Mouse (Mus musculus): Measurements from ENCODE around the gene Gm853. TPM values are rescaled to one million over a fixed set of nuclear protein-coding genes. Genes with fewer than 3 reads are reported as not detected.
"Not testable (repeated sequence)": the region's sequence is repeated elsewhere in the genome, so short reads cannot be mapped to it uniquely, and the experiment has no call there.

Gene Gm853
- polyA plus RNA-seq, 1 experiment from 2014 or later = not detected

DNA sequence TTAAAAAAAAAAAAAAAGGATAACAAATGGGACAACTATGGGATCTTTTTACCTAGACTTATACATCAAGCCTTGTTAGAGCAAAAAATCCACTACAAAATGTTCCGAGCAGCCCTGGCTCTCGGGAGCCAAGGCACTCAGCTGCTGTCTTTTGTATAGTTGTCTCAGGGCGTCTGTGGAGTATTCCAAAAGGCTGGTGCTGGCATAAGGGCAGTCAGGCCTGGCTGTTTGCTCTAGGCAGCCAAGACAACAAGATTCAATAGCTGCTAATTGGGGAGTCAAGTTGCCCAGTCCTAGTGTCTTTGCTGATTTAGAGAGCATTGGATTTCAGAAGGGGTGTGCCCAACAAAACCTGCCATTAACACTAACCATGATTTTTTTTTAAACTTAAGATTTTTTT, 26.4 kb upstream of the Gm853 start:
- DNase-seq (ENCODE audit: extremely low spot score, low spot score) = no peak
- H3K4me1 ChIP-seq = peaks cover 20% of the 10 kb centered on the region
- peaks cover 27% of the 10 kb centered on the region for H3K36me3 ChIP-seq (replicated peaks)
- no peaks in the 10 kb centered on the region for H3K9me3 ChIP-seq
- 66% methylated on average over 3 of the region's 3 CpGs for WGBS
- H3K27me3 ChIP-seq (ENCODE audit: poor library complexity, severe bottlenecking) = peaks cover 12% of the 10 kb centered on the region; the same call in 1 of the 2 replicates
- H3K4me3 ChIP-seq = no peak overlapping the region
- H3K27ac ChIP-seq = no peak overlapping the region

DNA sequence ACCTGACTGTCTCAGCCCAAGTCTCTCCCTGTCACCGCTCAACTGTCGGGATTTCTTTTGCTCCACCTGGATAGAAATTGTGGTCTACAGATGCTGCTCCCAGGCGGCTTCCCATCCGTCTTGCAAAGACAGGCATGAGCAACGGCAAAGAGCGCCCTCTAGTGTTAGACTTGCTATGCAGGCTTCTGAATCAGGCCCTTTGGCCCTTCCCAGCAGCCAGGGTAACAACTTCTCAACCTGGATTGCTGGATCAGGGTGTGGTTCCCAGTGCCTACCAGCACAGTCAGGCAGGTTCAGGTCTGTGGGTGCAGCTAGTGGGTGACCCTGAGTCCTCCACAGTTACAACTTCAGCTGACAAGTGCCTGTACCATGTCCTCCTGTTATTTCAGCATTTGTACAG, 23.9 kb upstream of the Gm853 start:
- DNase-seq (ENCODE audit: extremely low spot score, low spot score) = peak; percentile 79
- WGBS = 3% methylated on average over 6 of the region's 6 CpGs
- Histone ChIP-seq H3K36me3 (replicated peaks) (peaks cover 10% of the 10 kb centered on the region; the same call in 1 of the 2 replicates), H3K27me3 (ENCODE audit: poor library complexity, severe bottlenecking) (peaks cover 12% of the 10 kb centered on the region; the same call in 1 of the 2 replicates), H3K4me1 (no peaks in the 10 kb centered on the region), H3K27ac (no peak overlapping the region), H3K9me3 (no peaks in the 10 kb centered on the region), H3K4me3 (no peak overlapping the region)

DNA sequence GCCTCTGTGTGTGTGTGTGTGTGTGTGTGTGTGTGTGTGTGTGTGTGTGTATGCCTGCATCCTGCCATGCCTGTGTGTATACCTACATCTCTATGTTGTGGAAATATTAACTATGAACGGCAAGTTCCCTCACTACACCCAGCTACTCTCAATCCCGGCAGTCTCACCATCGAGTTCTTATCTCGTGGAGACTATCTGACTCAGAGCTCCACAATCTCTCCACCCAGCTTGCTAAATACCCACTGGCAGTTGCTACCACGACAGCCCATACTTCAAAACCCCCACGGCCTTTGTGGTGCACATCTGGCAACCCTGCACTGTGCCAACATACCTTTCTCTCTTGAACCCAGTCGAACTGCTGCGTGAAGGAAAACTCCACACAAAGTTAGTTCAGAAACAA, 22.5 kb upstream of the Gm853 start:
- DNase-seq (ENCODE audit: extremely low spot score, low spot score) = no peak
- no peaks in the 10 kb centered on the region for H3K36me3 ChIP-seq (replicated peaks)
- no peaks in the 10 kb centered on the region for H3K9me3 ChIP-seq
- H3K27ac ChIP-seq = no peak overlapping the region
- no peaks in the 10 kb centered on the region for H3K4me1 ChIP-seq
- peaks cover 12% of the 10 kb centered on the region; the same call in 1 of the 2 replicates for H3K27me3 ChIP-seq (ENCODE audit: poor library complexity, severe bottlenecking)
- WGBS = 88% methylated on average over 8 of the region's 8 CpGs
- no peak overlapping the region for H3K4me3 ChIP-seq

DNA sequence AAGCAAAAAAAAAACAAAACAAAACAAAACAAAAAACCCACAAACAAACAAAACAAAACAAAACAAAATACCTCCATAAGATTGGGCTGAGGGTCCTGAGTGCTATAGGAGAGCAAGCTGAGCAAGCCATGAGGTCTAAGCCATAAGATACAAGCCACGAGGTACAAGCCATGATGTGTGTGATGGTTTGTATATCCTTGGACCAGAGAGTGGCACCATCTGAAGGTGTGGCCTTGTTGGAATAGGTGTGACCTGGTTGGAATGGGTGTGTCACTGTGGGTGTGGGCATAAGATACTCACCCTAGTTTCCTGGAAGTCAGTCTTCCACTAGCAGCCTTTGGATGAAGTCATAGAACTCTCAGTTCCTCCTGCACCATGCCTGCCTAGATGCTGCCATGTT, 21.4 kb upstream of the Gm853 start:
- H3K36me3 ChIP-seq (replicated peaks); DNase-seq (ENCODE audit: extremely low spot score, low spot score): not testable (repeated sequence)
- 67% methylated on average over 1 of the region's 1 CpGs for WGBS

DNA sequence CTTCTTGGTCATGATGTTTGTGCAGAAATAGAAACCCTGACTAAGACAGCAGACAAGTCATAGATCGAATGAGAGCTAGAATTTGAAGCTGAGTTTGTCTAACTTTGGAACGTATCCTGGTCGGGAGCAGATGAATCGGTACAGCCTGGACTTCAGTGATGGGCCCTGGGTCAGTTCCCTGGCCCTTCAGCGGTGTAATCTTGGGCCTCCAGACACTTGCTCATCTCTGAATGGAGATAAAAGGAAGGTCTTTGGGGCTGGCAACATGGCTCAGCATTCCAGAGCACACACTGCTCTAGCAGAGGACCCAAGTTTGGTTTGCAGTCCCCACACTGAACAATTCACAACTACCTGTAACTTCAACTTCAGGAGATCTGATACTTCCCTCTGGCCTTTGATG, 20.8 kb upstream of the Gm853 start:
- Histone ChIP-seq H3K9me3 (no peaks in the 10 kb centered on the region), H3K4me3 (no peak overlapping the region), H3K4me1 (no peaks in the 10 kb centered on the region), H3K27me3 (ENCODE audit: poor library complexity, severe bottlenecking) (peaks cover 12% of the 10 kb centered on the region; the same call in 1 of the 2 replicates), H3K27ac (no peak overlapping the region), H3K36me3 (replicated peaks) (no peaks in the 10 kb centered on the region)
- no peak for DNase-seq (ENCODE audit: extremely low spot score, low spot score)
- WGBS = 89% methylated on average over 5 of the region's 5 CpGs

More for the DNA sequence above, 21.4 kb upstream of the Gm853 start:
- not testable (repeated sequence) for H3K9me3 ChIP-seq, H3K27ac ChIP-seq, H3K4me3 ChIP-seq, H3K4me1 ChIP-seq
- H3K27me3 ChIP-seq (ENCODE audit: poor library complexity, severe bottlenecking) = peaks cover 12% of the 10 kb centered on the region; the same call in 1 of the 2 replicates

DNA sequence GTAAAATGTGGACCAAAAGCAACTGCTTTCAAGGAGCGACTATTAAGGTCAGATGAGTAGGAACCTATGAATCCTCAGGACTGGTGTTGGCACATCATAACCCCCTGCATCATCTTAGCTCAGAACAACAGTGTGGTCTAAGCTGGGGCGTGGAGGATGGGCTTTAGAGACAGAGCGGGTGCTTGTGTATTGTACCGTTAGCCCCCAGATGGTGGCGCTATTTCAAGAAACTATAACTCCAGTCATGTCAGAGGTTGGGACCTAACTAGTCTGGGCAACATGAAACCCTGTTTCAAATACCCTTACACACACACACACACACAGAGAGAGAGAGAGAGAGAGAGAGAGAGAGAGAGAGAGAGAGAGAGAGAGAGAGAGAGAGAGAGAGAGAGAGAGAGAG, 18.5 kb upstream of the Gm853 start:
- H3K9me3 ChIP-seq = no peaks in the 10 kb centered on the region
- H3K36me3 ChIP-seq (replicated peaks) = no peaks in the 10 kb centered on the region
- H3K4me1 ChIP-seq = no peaks in the 10 kb centered on the region
- H3K27me3 ChIP-seq (ENCODE audit: poor library complexity, severe bottlenecking) = no peaks in the 10 kb centered on the region
- no peak overlapping the region for H3K27ac ChIP-seq
- no peak overlapping the region for H3K4me3 ChIP-seq
- DNase-seq (ENCODE audit: extremely low spot score, low spot score) = no peak
- 41% methylated on average over 5 of the region's 5 CpGs for WGBS

DNA sequence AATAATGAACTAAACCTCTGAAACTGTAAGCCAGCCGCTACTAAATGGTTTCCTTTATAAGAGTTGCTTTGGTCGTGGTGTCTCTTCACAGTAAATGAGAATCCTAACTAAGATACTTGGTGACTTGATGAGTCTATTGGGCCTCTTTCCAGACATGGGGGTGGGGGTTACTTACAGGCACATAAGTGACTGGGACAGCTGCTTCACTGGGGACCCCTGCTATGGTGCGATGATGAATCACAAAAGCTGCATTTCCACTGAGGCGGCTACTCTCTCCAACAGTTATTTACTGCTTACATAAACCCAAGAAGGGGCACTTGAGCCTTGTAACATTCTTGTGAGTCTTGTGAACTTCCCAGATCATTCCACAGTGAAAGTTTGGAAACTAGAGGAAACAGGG, 15.4 kb upstream of the Gm853 start:
- peaks cover 5% of the 10 kb centered on the region; the same call in 1 of the 2 replicates for H3K9me3 ChIP-seq
- no peak overlapping the region for H3K4me3 ChIP-seq
- no peak for DNase-seq (ENCODE audit: extremely low spot score, low spot score)
- 91% methylated on average over 4 of the region's 4 CpGs for WGBS
- no peaks in the 10 kb centered on the region for H3K27me3 ChIP-seq (ENCODE audit: poor library complexity, severe bottlenecking)
- H3K27ac ChIP-seq = no peak overlapping the region
- H3K36me3 ChIP-seq (replicated peaks) = no peaks in the 10 kb centered on the region
- no peaks in the 10 kb centered on the region for H3K4me1 ChIP-seq

DNA sequence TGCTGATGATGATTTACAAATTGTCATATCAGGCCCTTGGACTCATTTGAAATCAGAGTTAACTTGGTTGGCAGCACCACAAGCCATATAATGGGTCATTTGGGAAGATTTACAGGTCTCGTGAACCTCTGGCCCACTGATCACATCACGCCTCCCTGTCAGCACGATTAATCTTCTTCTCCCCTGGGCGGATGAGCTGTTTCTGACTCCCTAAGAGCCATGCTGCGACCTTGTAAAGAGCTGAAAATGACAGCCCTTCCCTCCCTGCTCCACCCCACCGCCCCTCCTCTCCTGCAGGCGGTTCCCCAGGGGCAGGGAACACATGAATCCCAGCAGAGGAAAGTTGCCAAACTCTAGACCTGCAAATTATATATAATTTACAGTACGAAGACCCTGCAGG, 14.2 kb upstream of the Gm853 start:
- Histone ChIP-seq H3K27me3 (ENCODE audit: poor library complexity, severe bottlenecking) (no peaks in the 10 kb centered on the region), H3K4me3 (no peak overlapping the region), H3K27ac (no peak overlapping the region), H3K9me3 (peaks cover 5% of the 10 kb centered on the region; the same call in 1 of the 2 replicates), H3K36me3 (replicated peaks) (no peaks in the 10 kb centered on the region), H3K4me1 (no peaks in the 10 kb centered on the region)
- WGBS = 75% methylated on average over 8 of the region's 8 CpGs
- DNase-seq (ENCODE audit: extremely low spot score, low spot score) = no peak

DNA sequence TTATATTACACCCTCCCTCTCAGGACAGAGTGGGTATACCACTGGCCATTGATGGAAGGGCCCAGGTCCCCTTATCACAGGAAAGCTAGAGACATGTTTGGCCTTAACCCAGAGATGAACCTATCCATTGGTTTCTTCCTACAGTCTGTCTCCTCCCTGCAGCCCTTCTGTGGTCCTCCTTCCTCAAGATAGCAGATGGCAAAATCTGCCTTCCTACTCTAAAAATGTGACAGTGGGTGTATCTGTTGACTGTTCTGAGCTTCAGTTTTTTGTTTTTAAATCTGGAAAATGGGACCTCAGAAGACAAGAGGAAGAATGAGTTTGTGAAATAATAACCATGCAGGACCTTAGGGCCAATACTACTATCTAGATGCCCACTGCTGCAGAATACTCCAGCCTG, 1.9 kb upstream of the Gm853 start:
- H3K27ac ChIP-seq = no peak overlapping the region
- no peaks in the 10 kb centered on the region for H3K27me3 ChIP-seq (ENCODE audit: poor library complexity, severe bottlenecking)
- no peaks in the 10 kb centered on the region for H3K9me3 ChIP-seq
- no peak overlapping the region for H3K4me3 ChIP-seq
- peaks cover 5% of the 10 kb centered on the region; the same call in 1 of the 2 replicates for H3K4me1 ChIP-seq
- no peak for DNase-seq (ENCODE audit: extremely low spot score, low spot score)
- H3K36me3 ChIP-seq (replicated peaks) = no peaks in the 10 kb centered on the region

DNA sequence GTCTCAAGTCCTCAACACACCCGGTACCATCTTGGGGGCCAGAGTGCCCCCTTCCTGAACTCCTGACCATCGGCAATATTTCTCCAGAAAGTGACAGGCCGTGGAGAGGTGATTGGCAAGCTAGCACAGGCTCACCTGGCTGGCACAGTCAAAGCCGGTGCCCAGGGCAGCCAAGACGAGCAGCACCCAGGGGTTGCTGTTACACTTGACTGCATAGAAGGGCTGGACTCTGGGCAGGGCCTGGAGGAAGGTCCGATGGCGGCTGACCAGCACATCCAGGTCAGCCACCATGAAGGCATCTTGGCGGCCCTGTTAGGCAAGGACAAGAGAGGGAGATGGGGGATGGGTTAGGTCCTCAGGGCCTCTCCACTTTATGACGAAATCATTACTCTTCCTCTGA, 2.0 kb downstream of the Gm853 start:
- Histone ChIP-seq H3K36me3 (replicated peaks) (no peaks in the 10 kb centered on the region), H3K4me3 (no peak overlapping the region), H3K27me3 (ENCODE audit: poor library complexity, severe bottlenecking) (no peaks in the 10 kb centered on the region), H3K27ac (no peak overlapping the region), H3K9me3 (no peaks in the 10 kb centered on the region), H3K4me1 (peaks cover 5% of the 10 kb centered on the region; the same call in 1 of the 2 replicates)
- no peak for DNase-seq (ENCODE audit: extremely low spot score, low spot score)
- 88% methylated on average over 9 of the region's 9 CpGs for WGBS

DNA sequence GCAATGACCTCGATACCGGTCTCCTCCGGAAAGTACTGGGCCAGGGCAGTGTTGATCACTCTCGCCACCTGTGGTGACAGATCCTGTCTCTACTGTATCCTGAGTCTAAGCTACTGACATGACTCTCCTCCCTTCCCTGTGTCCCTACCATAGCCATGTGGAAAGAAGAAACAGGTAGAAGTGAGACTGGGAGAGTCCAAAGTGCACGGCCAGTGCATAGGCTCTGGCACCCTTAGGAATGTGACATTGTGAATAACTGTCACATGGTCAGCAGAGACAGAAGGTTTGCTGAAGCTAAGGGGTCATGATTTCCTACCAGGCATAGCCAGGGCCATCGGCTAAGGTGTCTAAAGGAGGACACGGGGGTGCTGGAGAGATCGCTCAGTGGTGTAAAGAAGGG, 6.8 kb downstream of the Gm853 start:
- Histone ChIP-seq H3K4me3 (no peak overlapping the region), H3K27ac (no peak overlapping the region), H3K9me3 (no peaks in the 10 kb centered on the region), H3K27me3 (ENCODE audit: poor library complexity, severe bottlenecking) (no peaks in the 10 kb centered on the region), H3K36me3 (replicated peaks) (no peaks in the 10 kb centered on the region), H3K4me1 (no peaks in the 10 kb centered on the region)
- DNase-seq (ENCODE audit: extremely low spot score, low spot score) = no peak
- 90% methylated on average over 8 of the region's 8 CpGs for WGBS

DNA sequence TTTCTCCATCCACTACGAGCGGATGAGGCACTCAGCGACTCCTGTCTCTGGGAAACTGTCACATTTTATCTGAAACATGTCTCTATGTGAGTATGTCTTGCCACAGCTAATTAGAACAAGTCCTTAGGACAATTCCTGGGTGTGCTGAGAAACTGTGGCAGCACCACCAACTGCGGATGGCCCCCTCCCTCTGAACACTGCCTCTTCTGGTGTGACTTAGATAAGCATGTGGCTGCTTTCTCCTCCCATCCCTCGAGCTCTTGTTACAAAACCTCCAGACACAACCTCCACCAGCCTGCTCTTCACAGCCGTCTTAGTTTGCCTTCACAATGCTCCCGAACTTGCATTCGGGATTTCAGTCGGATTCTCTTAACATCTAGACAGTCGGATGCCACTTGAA, 8.3 kb downstream of the Gm853 start:
- no peak overlapping the region for H3K27ac ChIP-seq

DNA sequence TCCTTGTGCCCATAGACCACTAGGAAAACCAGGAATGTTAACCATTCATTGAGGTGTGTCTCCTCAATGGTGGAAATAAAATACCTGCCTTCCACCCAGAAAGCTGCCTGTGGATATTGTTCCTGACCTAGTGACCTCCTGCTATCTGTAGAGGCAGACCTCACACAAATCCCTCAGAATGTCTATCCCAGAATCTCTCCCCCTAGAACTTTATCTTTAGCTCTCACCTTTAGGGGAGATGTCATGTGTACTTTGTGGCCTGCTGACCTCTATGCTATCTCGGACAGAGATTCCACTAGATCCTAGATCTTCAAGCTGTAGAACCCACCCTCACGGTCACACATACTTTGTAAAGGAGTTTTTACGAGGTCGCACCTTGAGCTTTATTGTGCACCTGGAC, 9.0 kb downstream of the Gm853 start:
- DNase-seq (ENCODE audit: extremely low spot score, low spot score) = no peak
- H3K9me3 ChIP-seq = no peaks in the 10 kb centered on the region; the same call in 1 of the 2 replicates
- H3K27ac ChIP-seq = no peak overlapping the region
- WGBS = 91% methylated on average over 4 of the region's 4 CpGs
- H3K4me3 ChIP-seq = no peak overlapping the region
- H3K4me1 ChIP-seq = no peaks in the 10 kb centered on the region
- H3K36me3 ChIP-seq (replicated peaks) = no peaks in the 10 kb centered on the region
- H3K27me3 ChIP-seq (ENCODE audit: poor library complexity, severe bottlenecking) = no peaks in the 10 kb centered on the region

More for the DNA sequence above, 8.3 kb downstream of the Gm853 start:
- Histone ChIP-seq H3K4me3 (no peak overlapping the region), H3K4me1 (no peaks in the 10 kb centered on the region), H3K9me3 (no peaks in the 10 kb centered on the region), H3K27me3 (ENCODE audit: poor library complexity, severe bottlenecking) (no peaks in the 10 kb centered on the region), H3K36me3 (replicated peaks) (no peaks in the 10 kb centered on the region)
- 80% methylated on average over 10 of the region's 10 CpGs for WGBS
- no peak for DNase-seq (ENCODE audit: extremely low spot score, low spot score)

DNA sequence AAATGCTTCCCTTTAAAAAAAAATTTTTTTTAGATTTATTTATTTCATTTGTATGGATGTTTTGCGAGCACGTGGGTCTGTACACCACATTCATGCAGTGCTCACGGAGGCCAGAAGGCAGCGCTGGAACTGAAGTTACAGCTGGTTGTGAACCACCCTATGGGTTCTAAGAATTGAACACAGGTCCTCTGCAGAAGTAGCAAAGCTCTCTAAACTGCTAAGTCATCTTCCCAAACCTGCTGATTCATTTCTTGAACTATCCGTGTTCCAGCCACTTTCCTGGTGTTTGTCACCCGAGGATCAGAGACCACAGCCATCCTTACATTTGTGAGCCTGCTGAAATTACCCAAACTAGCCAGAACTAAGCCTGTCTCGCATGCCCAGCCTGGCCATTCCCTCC, 9.8 kb downstream of the Gm853 start:
- Histone ChIP-seq H3K27me3 (ENCODE audit: poor library complexity, severe bottlenecking) (no peaks in the 10 kb centered on the region), H3K4me1 (no peaks in the 10 kb centered on the region), H3K4me3 (no peak overlapping the region), H3K27ac (no peak overlapping the region), H3K36me3 (replicated peaks) (no peaks in the 10 kb centered on the region), H3K9me3 (no peaks in the 10 kb centered on the region; the same call in 1 of the 2 replicates)
- DNase-seq (ENCODE audit: extremely low spot score, low spot score) = no peak
- 78% methylated on average over 7 of the region's 7 CpGs for WGBS
